Mouse (Mus musculus) spleen, adult 2 months (tissue): Measurements from ENCODE around the gene Gm13275. TPM values are rescaled to one million over a fixed set of nuclear protein-coding genes. Genes with fewer than 3 reads are reported as not detected.
"Not testable (repeated sequence)": the region's sequence is repeated elsewhere in the genome, so short reads cannot be mapped to it uniquely, and the experiment has no call there.

Experiments
- DNase-seq, 2 experiments: peaks; one replicate each; pipeline versions ENCODE4 v3.0.0 to v3.0.0-alpha.2; 2012 to 2021; ENCODE audit warnings: low spot score in 2 of 2, low read depth in 1 of 2
- H3K27ac ChIP-seq: fragments of 200-500 bp; 2 replicates; pipeline ENCODE4 v1.5.1; 2012; ENCODE audit warnings: low read length, inconsistent platforms; ENCODE audit not compliant: insufficient read depth
- H3K27me3 ChIP-seq: fragments of 200-500 bp; 2 replicates; pipeline ENCODE4 v1.6.1; 2012; ENCODE audit warnings: mild to moderate bottlenecking, moderate library complexity, low read length, inconsistent platforms; ENCODE audit not compliant: control insufficient read depth, insufficient read depth
- H3K36me3 ChIP-seq: fragments of 200-500 bp; 2 replicates; pipeline ENCODE4 v1.6.1; 2012; ENCODE audit warnings: mild to moderate bottlenecking, low read length, inconsistent platforms; ENCODE audit not compliant: control insufficient read depth, insufficient read depth
- H3K4me1 ChIP-seq: fragments of 200-500 bp; 2 replicates; pipeline ENCODE4 v1.6.1; 2011; ENCODE audit warnings: inconsistent platforms; ENCODE audit not compliant: control insufficient read depth, insufficient read depth, insufficient read length
- H3K4me3 ChIP-seq: fragments of 200-500 bp; 2 replicates; pipeline ENCODE4 v1.5.1; 2011; ENCODE audit warnings: mild to moderate bottlenecking, inconsistent platforms; ENCODE audit not compliant: insufficient read depth, insufficient read length; ENCODE audit errors: extremely low read depth
- CTCF ChIP-seq: fragments of 200-500 bp; IDR thresholded peaks from 2 replicates; pipeline ENCODE4 v1.5.1; 2011; ENCODE audit warnings: mild to moderate bottlenecking, inconsistent platforms; ENCODE audit not compliant: insufficient read depth, insufficient read length, insufficient replicate concordance; ENCODE audit errors: extremely low read depth
- POLR2A ChIP-seq: fragments of 200-500 bp; IDR thresholded peaks from 2 replicates; pipeline ENCODE4 v1.6.1; 2011; ENCODE audit warnings: low read depth, low read length, inconsistent platforms
- WGBS: fragments of 180-500 bp; shearing (Covaris S2); methylation state at CpG from one replicate; pipeline ENCODE4 v1.1.7; 2018; 5-methylcytosine and 5-hydroxymethylcytosine counted together
- polyA plus RNA-seq: library from polyadenylated mRNA; depleted of rRNA; stranded (reverse); fragments of >200 nt; gene quantifications from 2 replicates; pipeline ENCODE4 v1.2.3, GENCODE M21; 2012; rRNA removed

Gm13275 gene
- polyA plus RNA-seq, 1 experiment = not detected

DNA sequence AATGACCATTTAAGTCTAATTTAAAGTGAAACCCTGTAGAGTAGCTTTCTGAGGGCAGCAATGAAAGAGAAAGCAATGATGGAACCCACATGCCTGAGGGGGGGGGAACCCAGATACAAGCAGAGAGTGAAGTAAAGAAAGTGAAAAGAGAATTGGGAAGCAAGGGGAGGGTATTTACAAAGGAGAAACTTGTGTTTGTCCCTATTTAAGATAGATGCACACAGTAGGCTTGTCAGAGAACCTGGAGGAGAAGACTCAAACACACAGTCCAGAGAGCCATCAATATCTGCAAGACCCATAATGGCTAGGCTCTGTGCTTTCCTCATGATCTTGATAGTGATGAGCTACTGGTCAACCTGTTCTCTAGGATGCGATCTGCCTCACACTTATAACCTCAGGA lies 25.4 kb downstream of the Gm13275 start, which contains the start of gene Ifna11:
Gene Ifna11 (plus strand): TSS at position 301 of the 400 bp plus-strand sequence.
- no peak within 1 kb of the TSS for H3K27ac ChIP-seq
- WGBS = 89% methylated on average over 1 of the region's 1 CpGs
- no peaks in the 10 kb centered on the region for H3K27me3 ChIP-seq
- H3K4me3 ChIP-seq = no peak within 1 kb of the TSS
- H3K4me1 ChIP-seq = no peaks in the 10 kb centered on the region
- H3K36me3 ChIP-seq = no peaks in the 10 kb centered on the region
- TF ChIP-seq POLR2A (no peak), CTCF (no peak)
- no peak for DNase-seq

DNA sequence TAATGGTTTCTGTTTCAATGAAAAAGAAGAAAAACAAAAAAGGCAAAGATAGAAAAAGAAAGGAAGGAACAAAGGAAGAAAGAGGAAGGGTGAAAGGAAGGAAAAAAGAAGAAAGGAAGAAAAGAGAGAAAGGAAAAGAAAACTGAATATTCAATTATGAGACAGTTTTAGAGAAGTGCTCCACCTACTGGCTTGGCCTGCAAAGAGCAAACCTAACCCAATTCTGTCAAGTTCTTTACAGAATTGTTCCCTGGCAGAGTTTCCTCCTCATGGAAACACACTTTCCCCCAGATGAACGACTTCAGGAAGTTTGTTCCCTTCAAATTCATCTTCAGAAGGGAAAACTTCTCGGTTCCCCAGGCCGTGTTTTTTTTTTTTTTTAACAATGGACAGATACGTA lies 28.7 kb downstream of the Gm13275 start:
- Histone ChIP-seq H3K27ac (no peak overlapping the region), H3K4me1 (no peaks in the 10 kb centered on the region), H3K36me3 (no peaks in the 10 kb centered on the region), H3K27me3 (no peaks in the 10 kb centered on the region), H3K4me3 (no peak overlapping the region)
- TF ChIP-seq POLR2A (no peak), CTCF (no peak)
- DNase-seq = no peak
- 29% methylated on average over 4 of the region's 4 CpGs for WGBS

- H3K36me3 ChIP-seq, H3K4me3 ChIP-seq, DNase-seq, H3K27ac ChIP-seq, H3K4me1 ChIP-seq, H3K27me3 ChIP-seq: not testable (repeated sequence)
These were observed 32.8 kb downstream of the Gm13275 start, which contains the start of gene Ifna6 for GRCm38 (mm10) chr4:88827116-88827515. Ifna6 (plus strand) TSS chr4:88827416.

GRCm38 (mm10) chr4:88830523-88830922 lies 36.2 kb downstream of the Gm13275 start:
- 30% methylated on average over 4 of the region's 4 CpGs for WGBS

GRCm38 (mm10) chr4:88835225-88835624 lies 40.9 kb downstream of the Gm13275 start, which contains the start of gene Ifna5:
Ifna5 (plus strand) TSS chr4:88835525.
- not testable (repeated sequence) for H3K4me1 ChIP-seq, H3K4me3 ChIP-seq, H3K36me3 ChIP-seq, H3K27ac ChIP-seq, H3K27me3 ChIP-seq, DNase-seq
- 95% methylated on average over 1 of the region's 1 CpGs for WGBS

More at GRCm38 (mm10) chr4:88830523-88830922, 36.2 kb downstream of the Gm13275 start:
- no peaks in the 10 kb centered on the region for H3K27me3 ChIP-seq
- DNase-seq = peak in 1 of 2 experiments; percentile 40
- H3K4me1 ChIP-seq = no peaks in the 10 kb centered on the region
- H3K4me3 ChIP-seq = no peak overlapping the region
- no peaks in the 10 kb centered on the region for H3K36me3 ChIP-seq
- H3K27ac ChIP-seq = no peak overlapping the region
- TF ChIP-seq CTCF (no peak), POLR2A (no peak)

- no peak for DNase-seq
- H3K36me3 ChIP-seq = no peaks in the 10 kb centered on the region
These were observed 44.5 kb downstream of the Gm13275 start for GRCm38 (mm10) chr4:88838828-88839227.

DNA sequence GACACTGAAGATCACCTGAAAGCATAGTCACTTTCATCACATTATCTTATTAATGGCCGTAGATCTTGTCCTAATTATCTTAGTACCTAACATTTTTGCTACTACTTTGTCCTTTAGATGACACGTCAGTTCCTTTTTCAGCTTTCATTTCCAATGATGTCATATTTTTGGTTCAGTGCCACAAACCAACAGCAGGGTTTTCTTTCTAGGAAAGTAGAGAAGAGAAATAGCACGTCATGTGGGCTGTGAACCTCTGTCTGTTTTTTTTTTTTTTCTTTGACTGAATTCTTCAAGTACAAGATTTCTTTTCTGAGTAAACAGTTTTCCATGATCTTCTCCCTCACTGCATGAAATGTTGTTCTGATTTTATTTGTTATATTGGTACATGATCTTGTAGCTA lies 45.8 kb downstream of the Gm13275 start:
- 38% methylated on average over 3 of the region's 3 CpGs for WGBS
- H3K27ac ChIP-seq = no peak overlapping the region
- H3K27me3 ChIP-seq = no peaks in the 10 kb centered on the region
- H3K4me1 ChIP-seq = no peaks in the 10 kb centered on the region; the same call in 1 of the 2 replicates
- no peak for TF ChIP-seq CTCF
- no peak for TF ChIP-seq POLR2A
- H3K36me3 ChIP-seq = no peaks in the 10 kb centered on the region
- no peak overlapping the region; the same call in 1 of the 2 replicates for H3K4me3 ChIP-seq
- no peak for DNase-seq

More at GRCm38 (mm10) chr4:88838828-88839227, 44.5 kb downstream of the Gm13275 start:
- WGBS = 37% methylated on average over 3 of the region's 3 CpGs
- Histone ChIP-seq H3K4me3 (no peak overlapping the region), H3K27me3 (no peaks in the 10 kb centered on the region), H3K4me1 (no peaks in the 10 kb centered on the region; the same call in 1 of the 2 replicates), H3K27ac (no peak overlapping the region)
- TF ChIP-seq CTCF (no peak), POLR2A (no peak)

- H3K27ac ChIP-seq = no peak within 1 kb of the TSS
- H3K36me3 ChIP-seq = no peaks in the 10 kb centered on the region
- DNase-seq = no peak
- H3K4me1 ChIP-seq = no peaks in the 10 kb centered on the region; the same call in 1 of the 2 replicates
- H3K27me3 ChIP-seq = no peaks in the 10 kb centered on the region
- no peak within 1 kb of the TSS for H3K4me3 ChIP-seq
- TF ChIP-seq POLR2A (no peak), CTCF (no peak)
- 78% methylated on average over 2 of the region's 2 CpGs for WGBS
These were observed 47.2 kb downstream of the Gm13275 start, which contains the start of gene Ifna4 for GRCm38 (mm10) chr4:88841438-88841911. Ifna4 (plus strand) TSS chr4:88841861.

Other genes starting within 250 kb of the Gm13275 start
- gene Ifna15, start 236.2 kb upstream of the Gm13275 start, polyA plus RNA-seq = not detected in 2 replicates
- gene Ifna14, start 222.7 kb upstream of the Gm13275 start, polyA plus RNA-seq = not detected in 2 replicates
- gene Ifna9, start 202.1 kb upstream of the Gm13275 start, polyA plus RNA-seq = not detected in 2 replicates
- gene Ifna12, start 191.1 kb upstream of the Gm13275 start, polyA plus RNA-seq = not detected in 2 replicates
- not detected in 2 replicates for gene C87499, start 160.1 kb upstream of the Gm13275 start, polyA plus RNA-seq
- gene Ifna13, start 150.0 kb upstream of the Gm13275 start, polyA plus RNA-seq = not detected in 2 replicates
- gene Ifna16, start 117.6 kb upstream of the Gm13275 start, polyA plus RNA-seq = not detected in 2 replicates
- gene Ifna2, start 110.6 kb upstream of the Gm13275 start, polyA plus RNA-seq = not detected in 2 replicates
- gene Ifnab, start 103.1 kb upstream of the Gm13275 start, polyA plus RNA-seq = not detected in 2 replicates
- gene Gm26566, start 72.7 kb upstream of the Gm13275 start, polyA plus RNA-seq = 0.18 and 0.45 TPM in 2 replicates
- gene Klhl9, start 72.0 kb upstream of the Gm13275 start, polyA plus RNA-seq = 8.4 and 11.4 TPM in 2 replicates
- gene Gm13271, start 39.6 kb upstream of the Gm13275 start, polyA plus RNA-seq = not detected in 2 replicates
- gene Gm13283, start 34.4 kb upstream of the Gm13275 start, polyA plus RNA-seq = 0.07 TPM in 1 of 2 replicates, not detected in the other
- not detected in 2 replicates for gene Gm13290, start 20.7 kb upstream of the Gm13275 start, polyA plus RNA-seq
- not detected in 2 replicates for gene Gm13289, start 17.6 kb upstream of the Gm13275 start, polyA plus RNA-seq
- not detected in 2 replicates for gene Gm13272, start 14.6 kb upstream of the Gm13275 start, polyA plus RNA-seq
- not detected in 2 replicates for gene Ifnz, start 12.4 kb upstream of the Gm13275 start, polyA plus RNA-seq
- not detected in 2 replicates for gene Gm13276, start 8.8 kb upstream of the Gm13275 start, polyA plus RNA-seq
- gene Gm13277, start 5.9 kb upstream of the Gm13275 start, polyA plus RNA-seq = not detected in 2 replicates
- gene Gm13278, start 2.9 kb upstream of the Gm13275 start, polyA plus RNA-seq = not detected in 2 replicates
- not detected in 2 replicates for gene Gm13279, start 2.9 kb downstream of the Gm13275 start, polyA plus RNA-seq
- gene Gm13285, start 5.2 kb downstream of the Gm13275 start, polyA plus RNA-seq = not detected in 2 replicates
- not detected in 2 replicates for gene Gm13287, start 8.8 kb downstream of the Gm13275 start, polyA plus RNA-seq
- not detected in 2 replicates for gene Gm13288, start 11.0 kb downstream of the Gm13275 start, polyA plus RNA-seq
- not detected in 2 replicates for gene Ifna7, start 21.7 kb downstream of the Gm13275 start, polyA plus RNA-seq
- gene Ifna11, start 25.5 kb downstream of the Gm13275 start, polyA plus RNA-seq = not detected in 2 replicates
- gene Ifna6, start 32.9 kb downstream of the Gm13275 start, polyA plus RNA-seq = not detected in 2 replicates
- not detected in 2 replicates for gene Ifna5, start 41.0 kb downstream of the Gm13275 start, polyA plus RNA-seq
- gene Ifna4, start 47.4 kb downstream of the Gm13275 start, polyA plus RNA-seq = not detected in 2 replicates
- not detected in 2 replicates for gene Ifna1, start 55.6 kb downstream of the Gm13275 start, polyA plus RNA-seq
- gene Ifne, start 85.7 kb downstream of the Gm13275 start, polyA plus RNA-seq = not detected in 2 replicates